Mouse (Mus musculus) heart, embryonic 10.5 days (tissue): ENCODE measurements around the gene Dph2. TPM values are rescaled to one million over a fixed set of nuclear protein-coding genes. Genes with fewer than 3 reads are reported as not detected.

Source experiments
- DNase-seq: peaks from one replicate; pipeline ENCODE4 v3.0.0-alpha.2; 2017; ENCODE audit warnings: low spot score
- H3K27ac ChIP-seq: fragments of 300-500 bp; sonication (generic); 2 replicates; pipeline ENCODE4 v1.5.1; 2016; ENCODE audit warnings: mild to moderate bottlenecking
- H3K27me3 ChIP-seq: fragments of 300-500 bp; sonication (generic); 2 replicates; pipeline ENCODE4 v1.6.1; 2016; ENCODE audit warnings: mild to moderate bottlenecking; ENCODE audit not compliant: poor library complexity, insufficient read depth, severe bottlenecking
- H3K36me3 ChIP-seq: fragments of 300-500 bp; sonication (generic); 2 replicates; pipeline ENCODE4 v1.6.1; 2016; ENCODE audit warnings: mild to moderate bottlenecking, moderate library complexity
- H3K4me1 ChIP-seq: fragments of 300-500 bp; sonication (generic); 2 replicates; pipeline ENCODE4 v1.6.1; 2016; ENCODE audit warnings: mild to moderate bottlenecking
- H3K4me3 ChIP-seq: fragments of 300-500 bp; sonication (generic); 2 replicates; pipeline ENCODE4 v1.5.1; 2016; ENCODE audit warnings: mild to moderate bottlenecking, moderate library complexity
- H3K9me3 ChIP-seq: fragments of 300-500 bp; sonication (generic); 2 replicates; pipeline ENCODE4 v1.6.1; 2016; ENCODE audit warnings: mild to moderate bottlenecking, moderate library complexity
- WGBS: fragments of 180-500 bp; shearing (Covaris S2); methylation state at CpG from one replicate; pipeline ENCODE4 v1.1.7; 2016; 5-methylcytosine and 5-hydroxymethylcytosine counted together
- polyA plus RNA-seq: library from polyadenylated mRNA; unstranded; fragments of >200 nt; fragmentation: Nextera tagmentation; extraction: Ambion mirVana; gene quantifications from 2 replicates; pipeline ENCODE4 v1.2.1, GENCODE M21; 2016

Dph2 gene
- polyA plus RNA-seq, 1 experiment from 2014 or later = 19.6 TPM

GRCm38 (mm10) chr4:117918261-117918660, 26.4 kb upstream of the Dph2 start:
- H3K27ac ChIP-seq = 0 out of 2 replicates have a peak overlapping the region, but pooled peaks have one; percentile 5
- H3K4me1 ChIP-seq = peaks cover 39% of the 10 kb centered on the region
- DNase-seq = no peak
- no peak overlapping the region for H3K4me3 ChIP-seq
- H3K36me3 ChIP-seq = no peaks in the 10 kb centered on the region
- H3K27me3 ChIP-seq = peaks cover 17% of the 10 kb centered on the region; the same call in 1 of the 2 replicates
- no peaks in the 10 kb centered on the region for H3K9me3 ChIP-seq
- 34% methylated on average over 3 of the region's 3 CpGs for WGBS

- Histone ChIP-seq H3K9me3 (no peaks in the 10 kb centered on the region), H3K27me3 (peaks cover 13% of the 10 kb centered on the region; the same call in 1 of the 2 replicates), H3K36me3 (no peaks in the 10 kb centered on the region; the same call in 1 of the 2 replicates), H3K4me1 (peaks cover 43% of the 10 kb centered on the region), H3K4me3 (no peak overlapping the region), H3K27ac (no peak overlapping the region)
- WGBS = 88% methylated on average over 4 of the region's 4 CpGs
- DNase-seq = no peak
Measured at GRCm38 (mm10) chr4:117917847-117918246, 26.0 kb upstream of the Dph2 start.

- Histone ChIP-seq H3K9me3 (no peaks in the 10 kb centered on the region), H3K4me1 (peaks cover 47% of the 10 kb centered on the region), H3K27me3 (peaks cover 8% of the 10 kb centered on the region; the same call in 1 of the 2 replicates), H3K36me3 (peaks cover 2% of the 10 kb centered on the region), H3K27ac (no peak overlapping the region), H3K4me3 (no peak overlapping the region)
- WGBS = 75% methylated on average over 4 of the region's 4 CpGs
- no peak for DNase-seq
Measured at GRCm38 (mm10) chr4:117917402-117917801, 25.6 kb upstream of the Dph2 start.

DNA sequence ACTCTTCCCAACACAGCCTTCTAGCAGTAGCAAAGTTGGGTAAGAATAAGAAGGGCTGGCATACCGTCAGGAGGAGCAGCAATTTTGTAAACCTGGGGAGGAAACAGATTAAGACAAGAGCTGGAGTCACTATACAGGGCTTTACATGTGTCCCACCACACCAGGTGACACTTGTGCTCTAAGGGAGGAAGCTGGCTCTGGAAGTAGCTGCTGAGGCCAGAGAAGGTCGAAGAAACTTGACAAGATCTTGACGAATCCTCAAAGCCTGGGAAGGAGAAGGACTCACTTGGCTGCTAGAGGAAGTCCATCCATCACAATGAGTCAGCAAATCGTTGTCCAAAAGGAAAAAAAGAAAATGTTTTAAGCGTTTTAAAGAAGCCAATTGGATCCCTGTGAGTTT, 24.6 kb upstream of the Dph2 start:
- peak overlapping the region; percentile 100; the same call in 1 of the 2 replicates for H3K27ac ChIP-seq
- H3K4me3 ChIP-seq = peak overlapping the region; percentile 84; the same call in 1 of the 2 replicates
- peaks cover 56% of the 10 kb centered on the region for H3K4me1 ChIP-seq
- no peaks in the 10 kb centered on the region for H3K9me3 ChIP-seq
- no peak for DNase-seq
- H3K27me3 ChIP-seq = no peaks in the 10 kb centered on the region
- WGBS = 73% methylated on average over 5 of the region's 5 CpGs
- peaks cover 12% of the 10 kb centered on the region for H3K36me3 ChIP-seq

DNA sequence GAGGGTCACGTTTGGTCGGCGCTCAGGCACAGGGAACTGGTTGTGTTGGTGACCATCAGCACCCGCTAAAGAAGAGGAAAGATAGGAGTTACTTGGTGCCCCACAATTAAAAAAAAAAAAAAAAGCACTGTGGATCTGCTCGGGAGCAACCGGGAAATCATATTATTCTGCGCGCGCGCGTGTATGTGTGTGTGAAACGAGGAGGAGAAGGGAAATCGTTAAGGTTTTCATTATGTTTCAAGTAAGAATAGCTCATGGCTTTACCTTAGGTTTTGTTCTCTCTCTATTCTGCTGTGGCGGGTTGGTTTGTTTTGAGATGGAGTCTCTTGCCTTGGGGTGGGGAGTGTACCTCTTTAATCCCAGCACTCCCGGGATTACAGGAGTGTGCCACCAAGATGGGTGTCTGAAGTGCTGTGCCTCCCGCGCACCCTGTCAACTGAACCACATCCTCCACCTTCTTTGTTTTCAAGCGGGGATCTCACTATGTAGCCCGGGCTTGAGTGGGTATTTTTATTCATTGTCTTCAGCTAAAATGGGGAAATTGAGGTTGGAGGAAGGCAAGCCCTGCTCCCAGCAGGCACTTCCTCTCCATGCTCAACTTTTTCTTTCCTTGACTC, 23.8 kb upstream of the Dph2 start:
- DNase-seq = no peak
- peaks cover 20% of the 10 kb centered on the region for H3K36me3 ChIP-seq
- peak overlapping the region; percentile 100 for H3K27ac ChIP-seq
- H3K27me3 ChIP-seq = no peaks in the 10 kb centered on the region
- no peaks in the 10 kb centered on the region for H3K9me3 ChIP-seq
- WGBS = 6% methylated on average over 19 of the region's 19 CpGs
- peak overlapping the region; percentile 84 for H3K4me3 ChIP-seq
- H3K4me1 ChIP-seq = peaks cover 56% of the 10 kb centered on the region

GRCm38 (mm10) chr4:117914591-117915442, 23.0 kb upstream of the Dph2 start, which contains the start of gene Ipo13:
Gene Ipo13, minus strand, starts transcription at chr4:117914999.
- no peaks in the 10 kb centered on the region for H3K27me3 ChIP-seq
- peak within 1 kb of the TSS; percentile 100 for H3K27ac ChIP-seq
- peaks cover 56% of the 10 kb centered on the region for H3K4me1 ChIP-seq
- WGBS = under 1% methylated on average over 61 of the region's 61 CpGs
- peak; percentile 97 for DNase-seq
- H3K4me3 ChIP-seq = peak within 1 kb of the TSS; percentile 84
- H3K36me3 ChIP-seq = peaks cover 22% of the 10 kb centered on the region
- no peaks in the 10 kb centered on the region for H3K9me3 ChIP-seq

DNA sequence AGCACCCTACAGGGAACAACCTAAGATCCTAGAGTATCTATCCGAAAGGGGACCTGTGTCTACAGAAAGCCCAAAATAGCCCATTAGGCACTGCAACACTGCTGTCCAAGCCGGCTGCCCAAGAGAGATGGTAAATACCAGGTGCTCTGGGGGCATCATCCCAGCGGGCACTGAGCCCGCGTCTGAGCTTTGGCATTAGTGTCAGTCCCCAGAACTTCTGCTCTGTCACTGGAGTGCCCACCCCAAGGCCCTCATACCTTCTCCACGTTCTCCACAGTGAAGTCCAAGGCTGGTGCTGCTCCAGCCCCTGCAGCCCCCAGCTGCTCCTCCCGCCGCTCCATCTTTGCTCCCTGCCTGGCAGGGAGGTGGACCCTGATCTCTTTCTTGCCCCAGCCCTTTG, 22.2 kb upstream of the Dph2 start:
- H3K4me1 ChIP-seq = peaks cover 60% of the 10 kb centered on the region
- 12% methylated on average over 8 of the region's 8 CpGs for WGBS
- no peak for DNase-seq

DNA sequence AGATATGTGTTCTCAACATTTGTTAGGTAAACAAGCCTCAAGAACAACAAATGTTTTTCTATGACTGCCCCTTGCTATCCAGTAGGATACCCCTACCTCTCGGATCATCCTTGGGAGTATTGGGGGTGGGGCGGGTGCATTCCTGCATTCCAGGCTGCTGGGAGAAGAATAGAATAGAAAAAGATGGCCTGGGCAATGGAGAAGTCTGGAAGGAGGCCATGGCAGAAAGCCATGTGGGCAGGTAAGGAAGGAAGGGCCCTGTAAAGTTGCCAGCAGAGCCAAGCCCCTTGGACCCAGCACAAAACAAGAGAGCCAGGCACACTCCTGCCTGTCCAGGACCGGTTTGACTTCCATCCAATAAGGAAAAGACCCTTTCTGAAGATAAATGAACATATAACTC, 21.6 kb upstream of the Dph2 start:
- H3K36me3 ChIP-seq = peaks cover 29% of the 10 kb centered on the region

More for the DNA sequence above, 22.2 kb upstream of the Dph2 start:
- no peaks in the 10 kb centered on the region for H3K9me3 ChIP-seq
- H3K27me3 ChIP-seq = no peaks in the 10 kb centered on the region
- peak overlapping the region; percentile 100 for H3K27ac ChIP-seq
- peaks cover 26% of the 10 kb centered on the region for H3K36me3 ChIP-seq
- peak overlapping the region; percentile 84 for H3K4me3 ChIP-seq

GRCm38 (mm10) chr4:117912685-117913273, 20.9 kb upstream of the Dph2 start:
- 69% methylated on average over 7 of the region's 7 CpGs for WGBS
- peak overlapping the region; percentile 84; the same call in 1 of the 2 replicates for H3K4me3 ChIP-seq
- DNase-seq = peak; percentile 69
- no peaks in the 10 kb centered on the region for H3K27me3 ChIP-seq
- 0 out of 2 replicates have a peak overlapping the region, but pooled peaks have one; percentile 29 for H3K27ac ChIP-seq
- peaks cover 54% of the 10 kb centered on the region for H3K4me1 ChIP-seq
- no peaks in the 10 kb centered on the region for H3K9me3 ChIP-seq
- H3K36me3 ChIP-seq = peaks cover 35% of the 10 kb centered on the region

More for the DNA sequence above, 21.6 kb upstream of the Dph2 start:
- no peak for DNase-seq
- 47% methylated on average over 3 of the region's 3 CpGs for WGBS
- H3K4me3 ChIP-seq = peak overlapping the region; percentile 84
- no peaks in the 10 kb centered on the region for H3K9me3 ChIP-seq
- peaks cover 60% of the 10 kb centered on the region for H3K4me1 ChIP-seq
- H3K27ac ChIP-seq = no peak overlapping the region
- no peaks in the 10 kb centered on the region for H3K27me3 ChIP-seq

DNA sequence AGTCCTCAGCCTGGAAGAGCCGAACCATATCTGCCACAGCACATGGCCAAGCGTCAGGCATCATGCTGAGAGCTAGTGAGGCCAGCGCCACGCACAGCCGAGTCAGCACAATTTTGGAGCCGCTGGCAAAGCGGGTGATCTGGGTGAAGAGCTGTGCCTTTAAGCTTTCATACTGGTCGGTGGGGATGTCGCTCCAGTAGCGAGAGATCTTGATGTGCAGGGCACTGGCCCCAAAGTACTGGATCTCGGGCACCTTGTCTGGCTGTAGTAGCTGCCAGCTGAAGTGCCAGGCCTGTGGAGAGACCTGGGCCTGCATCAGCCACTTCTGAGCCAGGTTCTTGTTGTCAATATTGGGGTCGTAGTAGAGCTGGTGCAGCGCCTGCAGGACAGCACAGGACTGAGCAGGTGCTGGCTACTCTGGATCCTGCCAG, 20.3 kb upstream of the Dph2 start:
- H3K9me3 ChIP-seq = no peaks in the 10 kb centered on the region
- WGBS = 90% methylated on average over 13 of the region's 13 CpGs
- H3K36me3 ChIP-seq = peaks cover 38% of the 10 kb centered on the region
- no peaks in the 10 kb centered on the region for H3K27me3 ChIP-seq
- H3K27ac ChIP-seq = no peak overlapping the region
- H3K4me3 ChIP-seq = no peak overlapping the region
- peak; percentile 72 for DNase-seq
- H3K4me1 ChIP-seq = peaks cover 49% of the 10 kb centered on the region

DNA sequence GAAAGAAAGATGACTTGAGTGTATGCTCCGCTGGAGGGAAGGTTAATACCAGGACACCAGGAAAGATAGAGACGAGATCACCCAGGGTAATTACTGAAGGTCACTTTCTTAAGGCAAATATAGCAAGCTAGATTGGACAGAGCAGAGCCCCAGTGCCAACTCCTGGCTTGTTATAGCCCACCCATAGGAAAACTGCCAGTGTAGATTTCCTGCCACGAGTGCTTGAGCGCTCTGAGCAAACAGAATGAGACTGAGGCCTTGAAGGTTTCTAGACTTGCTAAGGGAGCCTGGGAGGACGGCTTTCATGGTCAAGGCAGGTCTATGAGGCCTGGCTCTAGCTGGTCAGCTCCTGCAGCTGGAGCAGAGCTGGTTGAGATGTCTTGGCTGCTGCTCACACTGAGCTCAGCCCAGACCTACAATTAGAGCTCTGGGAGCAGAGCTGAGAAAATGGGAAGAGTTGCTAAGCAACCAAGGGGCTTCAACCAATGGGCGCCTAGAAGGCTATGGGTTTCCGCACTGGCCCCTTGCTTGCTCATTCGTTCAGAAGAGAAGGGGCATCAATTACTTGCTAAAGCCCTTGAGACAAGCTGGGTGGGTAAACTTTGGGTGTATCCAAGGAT, 17.1 kb upstream of the Dph2 start:
- 81% methylated on average over 8 of the region's 8 CpGs for WGBS
- Histone ChIP-seq H3K36me3 (peaks cover 66% of the 10 kb centered on the region), H3K4me3 (no peak overlapping the region), H3K27ac (no peak overlapping the region), H3K9me3 (no peaks in the 10 kb centered on the region), H3K27me3 (no peaks in the 10 kb centered on the region), H3K4me1 (peaks cover 33% of the 10 kb centered on the region)
- DNase-seq = no peak

DNA sequence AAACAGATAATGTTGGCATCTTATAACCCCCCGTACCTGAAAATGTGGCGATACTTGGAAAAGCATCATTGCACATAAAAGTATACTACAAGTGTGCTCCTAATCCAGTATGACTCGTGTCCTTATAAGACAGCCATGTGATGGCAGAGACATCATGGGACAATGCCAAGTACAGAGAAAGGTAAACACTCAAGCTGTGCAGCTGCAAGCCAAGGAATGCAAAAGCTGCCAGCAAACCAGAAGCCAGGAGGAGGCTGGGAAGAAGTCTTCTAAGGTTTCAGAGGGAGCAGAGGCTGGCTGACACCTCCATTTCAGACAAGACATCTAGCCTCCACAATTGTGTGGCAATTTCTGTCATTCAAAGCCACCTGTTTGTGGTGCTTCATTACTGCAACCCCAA, 14.4 kb upstream of the Dph2 start:
- H3K9me3 ChIP-seq = no peaks in the 10 kb centered on the region
- peaks cover 9% of the 10 kb centered on the region for H3K4me1 ChIP-seq
- H3K27ac ChIP-seq = no peak overlapping the region
- no peak for DNase-seq
- no peak overlapping the region for H3K4me3 ChIP-seq
- H3K36me3 ChIP-seq = peaks cover 80% of the 10 kb centered on the region
- 89% methylated on average over 3 of the region's 3 CpGs for WGBS
- no peaks in the 10 kb centered on the region for H3K27me3 ChIP-seq
